Mouse (Mus musculus) cerebellum, adult 11-12 months (tissue): ENCODE data around the gene Nck1.

Experiments
- DNase-seq: peaks from one replicate; pipeline ENCODE4 v3.0.0; 2022

Gene Nck1

GRCm38 (mm10) chr9:100545715-100546593 is at the start of gene Nck1:
Gene Nck1 (minus strand): TSS chr9:100546134.
- peak; percentile 99 for DNase-seq

GRCm38 (mm10) chr9:100590462-100590861 is 44.5 kb upstream of the Nck1 start:
- DNase-seq, result no peak

DNA sequence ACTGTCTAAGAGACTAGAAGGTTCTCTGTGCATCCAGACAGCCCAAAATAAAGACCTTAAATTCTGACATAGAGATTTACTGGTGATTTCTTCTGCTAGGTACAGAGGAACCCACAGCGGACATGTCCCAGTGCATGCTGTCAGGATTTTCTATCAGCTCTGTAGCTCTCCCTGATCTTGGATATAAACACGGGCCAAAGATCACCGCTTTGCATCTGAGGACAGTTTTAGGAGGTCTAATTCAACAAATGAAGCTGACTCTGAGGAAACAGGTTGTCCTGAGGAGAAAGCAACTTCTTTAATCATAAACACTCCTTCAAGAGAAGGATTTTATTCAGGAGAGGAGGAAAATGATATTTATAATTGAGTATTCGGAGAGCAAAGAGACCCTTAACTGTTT is 38.1 kb upstream of the Nck1 start:
- no peak for DNase-seq

- DNase-seq, result no peak
These were observed 37.1 kb upstream of the Nck1 start for GRCm38 (mm10) chr9:100582883-100583575.

GRCm38 (mm10) chr9:100581543-100582492 is 35.9 kb upstream of the Nck1 start:
- DNase-seq, result peak; percentile 80

DNA sequence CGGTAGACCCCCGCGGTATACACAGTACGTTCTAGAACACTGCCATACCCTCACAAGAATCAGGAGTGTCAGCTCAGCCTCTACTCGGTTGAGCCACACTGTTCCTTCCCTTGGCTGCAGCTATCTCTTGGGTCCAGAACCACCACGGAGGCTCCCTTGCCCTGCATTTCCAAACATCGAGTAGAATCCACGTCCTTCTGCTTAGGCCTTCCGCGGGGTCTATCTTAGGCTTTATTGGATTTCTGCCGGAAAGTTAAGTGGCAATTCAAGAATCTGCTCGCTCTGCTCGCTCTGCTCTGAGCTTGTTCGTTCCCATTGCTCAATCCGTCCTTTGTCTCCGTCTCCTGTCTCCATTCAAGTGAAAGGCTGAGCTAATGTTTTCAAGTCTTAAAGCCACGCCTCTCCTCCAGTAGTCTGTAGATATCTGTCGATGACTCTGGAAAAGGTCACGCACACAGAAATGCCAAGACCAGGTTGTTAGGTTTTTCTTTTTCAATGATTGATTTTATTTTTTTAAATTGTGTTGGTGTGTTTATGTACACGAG is 34.3 kb upstream of the Nck1 start:
- DNase-seq, result peak; percentile 9

DNA sequence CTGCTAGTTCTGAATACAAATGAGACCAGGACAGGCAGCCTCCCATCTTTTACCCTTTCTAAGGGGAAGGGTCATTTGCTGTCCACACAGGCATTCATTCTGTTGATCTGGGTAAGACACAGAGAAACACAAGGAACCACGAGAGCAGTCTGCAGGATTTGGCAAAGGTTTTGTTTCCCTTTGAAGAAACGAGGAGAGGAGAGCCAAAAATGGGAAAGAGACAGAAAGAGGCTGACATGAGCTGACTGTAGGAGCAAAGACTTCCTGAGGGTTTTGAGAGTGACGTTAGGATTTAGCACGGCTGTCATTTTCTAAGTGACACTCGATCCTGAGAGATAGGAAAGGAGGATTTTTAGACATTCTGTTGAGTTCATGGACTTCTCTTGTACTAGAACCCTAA is 28.0 kb upstream of the Nck1 start:
- no peak for DNase-seq

- peak; percentile 12 for DNase-seq
These were observed 27.4 kb upstream of the Nck1 start for GRCm38 (mm10) chr9:100573300-100573699.

- DNase-seq, result peak; percentile 17
These were observed 25.6 kb upstream of the Nck1 start for GRCm38 (mm10) chr9:100571511-100571910.

- peak; percentile 79 for DNase-seq
These were observed 24.8 kb upstream of the Nck1 start, which contains the start of gene Slc35g2 for GRCm38 (mm10) chr9:100570626-100571233. Gene Slc35g2 (minus strand): TSS chr9:100571090.

- peak; percentile 88 for DNase-seq
These were observed 24.1 kb upstream of the Nck1 start for GRCm38 (mm10) chr9:100569798-100570625.

DNA sequence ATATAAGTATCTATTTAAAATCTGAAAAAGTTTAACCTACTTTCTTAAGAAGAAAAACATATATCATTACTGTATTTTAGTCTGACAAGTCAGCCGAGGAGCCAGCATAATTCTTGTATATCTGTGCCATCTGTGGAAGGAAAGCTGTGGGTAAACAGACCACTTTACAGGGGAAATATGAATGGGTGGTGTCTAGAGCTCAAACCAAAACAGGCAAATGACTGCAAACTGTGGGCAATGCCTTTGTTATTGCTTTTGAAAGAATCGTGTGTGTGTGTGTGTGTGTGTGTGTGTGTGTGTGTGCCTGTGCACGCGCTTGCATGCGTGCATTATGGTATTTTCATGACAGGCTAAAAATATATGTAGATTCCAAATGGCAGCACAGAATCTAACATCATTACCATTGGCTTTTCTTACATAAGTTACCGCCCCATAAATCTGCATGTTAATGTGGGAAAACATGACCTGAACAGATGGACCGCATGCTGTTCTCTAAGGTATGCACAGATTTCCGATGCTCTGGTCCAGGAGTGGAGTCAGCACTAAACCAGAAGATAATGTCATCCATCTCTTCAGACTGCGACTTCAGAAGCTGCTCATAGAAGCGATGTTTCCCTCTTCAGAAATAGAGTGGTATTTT is 14.4 kb upstream of the Nck1 start:
- DNase-seq, result peak; percentile 73

DNA sequence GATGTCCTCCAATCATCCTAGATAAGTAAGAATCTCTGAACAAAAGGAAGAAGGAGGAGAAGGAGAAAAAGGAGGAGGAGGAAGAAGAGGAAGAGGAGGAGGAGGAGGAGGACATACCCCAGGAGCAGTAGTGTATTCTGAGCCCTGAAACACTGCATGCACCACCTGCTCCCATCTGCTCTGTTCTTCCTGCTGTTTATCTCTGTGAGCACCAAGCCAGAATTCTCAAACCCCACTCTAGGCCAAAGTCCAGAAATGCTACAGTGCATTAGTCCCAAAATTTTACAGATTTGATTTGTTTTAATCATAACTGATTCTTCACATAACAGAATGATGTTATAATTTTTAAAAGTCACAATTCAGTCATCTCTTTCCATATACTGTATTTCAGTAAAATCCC is 13.1 kb upstream of the Nck1 start:
- DNase-seq, result peak; percentile 72

DNA sequence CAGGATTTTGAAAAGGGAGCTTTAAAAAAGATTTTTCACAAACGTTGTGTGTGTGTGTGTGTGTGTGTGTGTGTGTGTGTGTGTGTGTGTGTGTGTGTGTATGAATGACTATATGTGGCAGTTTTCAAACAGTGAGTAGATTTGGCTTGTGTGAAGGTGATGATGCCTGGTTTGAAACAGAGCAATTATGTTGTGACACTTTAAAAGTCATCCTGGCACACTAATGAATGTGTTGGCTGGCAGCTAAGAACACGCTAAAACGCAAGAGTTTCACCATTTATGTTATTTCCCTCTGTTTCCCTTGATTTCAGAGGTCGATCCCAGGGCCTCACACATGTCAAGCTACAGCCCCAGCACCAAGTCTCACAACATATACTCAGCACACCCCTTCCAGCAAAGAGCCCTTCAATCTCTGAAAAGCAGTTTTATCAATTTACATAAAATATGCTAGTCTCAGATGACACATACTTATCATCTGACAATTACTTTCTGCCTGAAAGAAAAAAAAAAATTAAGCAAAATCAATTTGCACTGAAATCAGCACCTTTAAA is 12.2 kb upstream of the Nck1 start:
- no peak for DNase-seq

DNA sequence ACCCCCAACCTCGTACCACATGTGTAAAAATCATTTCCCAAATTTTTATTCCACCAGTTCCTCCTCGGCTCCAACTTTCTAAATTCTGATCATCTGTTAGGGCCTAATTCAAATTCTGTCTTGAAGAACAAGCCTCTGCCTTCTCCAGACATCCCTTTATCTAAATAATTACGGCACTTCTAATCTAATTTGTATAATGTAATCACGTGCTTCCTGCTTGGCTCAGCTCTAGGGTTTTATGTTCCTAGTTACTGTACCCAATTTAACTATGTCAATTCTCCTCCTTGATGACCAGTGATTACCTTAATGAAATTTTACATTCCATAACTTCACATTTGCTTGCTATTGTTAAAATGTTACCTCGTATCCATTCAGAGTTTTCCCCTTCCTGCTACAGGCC is 9.8 kb upstream of the Nck1 start:
- DNase-seq, result no peak

GRCm38 (mm10) chr9:100548313-100548712 is 2.4 kb upstream of the Nck1 start:
- DNase-seq, result no peak

DNA sequence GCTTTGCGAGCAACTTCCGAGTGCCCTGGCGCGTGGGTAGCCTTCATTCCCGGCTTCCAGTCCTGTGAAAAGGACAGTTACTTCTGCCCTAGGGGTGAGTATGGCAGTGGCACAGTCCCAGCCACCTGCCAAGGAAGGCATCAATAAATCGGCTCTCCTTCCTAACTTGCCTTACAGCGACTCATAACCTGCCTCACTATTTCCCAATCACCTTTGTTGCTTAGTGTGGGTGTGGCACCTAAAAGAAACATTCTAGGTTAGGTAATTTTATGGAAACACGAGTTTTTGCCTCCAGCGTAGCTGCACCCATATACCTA is 618 bp upstream of the Nck1 start:
- no peak for DNase-seq

GRCm38 (mm10) chr9:100544948-100545714 is 803 bp downstream of the Nck1 start:
- no peak for DNase-seq

DNA sequence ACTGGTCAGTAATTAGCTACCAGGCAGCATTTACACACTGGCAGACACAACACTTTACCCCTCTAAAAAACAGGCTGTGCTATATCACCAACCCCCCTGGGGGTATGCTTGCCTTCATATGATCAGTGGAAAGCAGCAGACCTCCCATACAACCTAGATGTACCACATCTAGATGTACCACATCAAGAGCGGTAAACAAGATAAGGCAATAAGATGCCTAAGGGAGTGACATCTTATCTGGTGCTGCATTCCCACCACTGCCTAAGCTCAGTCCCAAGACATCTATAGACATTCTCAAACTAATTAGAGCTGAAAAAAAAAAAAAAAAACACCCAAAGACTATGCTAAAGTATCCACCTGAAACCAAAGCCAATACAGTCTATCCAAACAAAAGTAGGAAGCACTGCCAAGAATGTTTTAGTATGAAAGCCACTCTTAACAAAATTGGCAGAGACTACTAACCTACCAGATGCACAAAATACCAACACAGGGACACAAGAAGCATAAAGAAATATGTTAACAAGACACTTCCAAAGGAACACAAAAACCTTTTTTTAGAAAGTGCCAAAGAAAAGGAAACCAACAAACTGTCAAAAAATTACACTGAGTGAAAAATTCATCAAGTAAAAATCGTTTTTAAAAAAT is 10.2 kb downstream of the Nck1 start:
- no peak for DNase-seq
